Comparison of ENCODE assay signal across 15 mouse cellular contexts in genomic region chr11:83394802-83395439, GRCm38 (mm10). TPM values are rescaled to one million over a fixed set of nuclear protein-coding genes. Genes with fewer than 3 reads are reported as not detected.
DNase-seq lines count a peak whose midpoint lies in the region; ATAC-seq and TF ChIP-seq lines count a peak whose summit lies in the region.
"Had no signal": no experiment of that assay in that cellular context is flagged by ENCODE, and none has a peak within 500 bp of the region (broad histone marks: within the 10 kb centered on the region; RNA-seq: fewer than 3 reads in every experiment).

No protein-coding gene starts in this region.

- no peak overlapping the region for H3K4me2 ChIP-seq in hindbrain, embryonic 14.5 days (replicated peaks)
- H3K4me2 ChIP-seq in hindbrain, postnatal 0 days (ENCODE audit: low read depth, low read length), result no peak overlapping the region

- H3K9ac ChIP-seq in hindbrain, embryonic 14.5 days, result no peak overlapping the region
- H3K9ac ChIP-seq in hindbrain, postnatal 0 days (replicated peaks; ENCODE audit: low read length), result no peak overlapping the region
- H3K9ac ChIP-seq: liver, postnatal 0 days had no signal

- peaks cover 80% of the 10 kb centered on the region for H3K36me3 ChIP-seq in hindbrain, embryonic 10.5 days
- peaks cover 86% of the 10 kb centered on the region for H3K36me3 ChIP-seq in hindbrain, embryonic 14.5 days (replicated peaks; ENCODE audit: control insufficient read depth, insufficient read depth)
- H3K36me3 ChIP-seq in hindbrain, postnatal 0 days (ENCODE audit: insufficient read depth, low read length), result peaks cover 49% of the 10 kb centered on the region
- H3K36me3 ChIP-seq in thymus, adult 2 months (ENCODE audit: control insufficient read depth, insufficient read depth, low read length), result peaks cover 38% of the 10 kb centered on the region

- 30% methylated on average over 6 of the region's 6 CpGs for WGBS in hindbrain, embryonic 10.5 days
- WGBS in hindbrain, embryonic 14.5 days, result 11% methylated on average over 6 of the region's 6 CpGs
- WGBS in hindbrain, postnatal 0 days, result 12% methylated on average over 6 of the region's 6 CpGs
- WGBS in thymus, adult 2 months, result 91% methylated on average over 6 of the region's 6 CpGs

- no peak overlapping the region for H3K4me3 ChIP-seq in hindbrain, embryonic 10.5 days
- no peak overlapping the region for H3K4me3 ChIP-seq in hindbrain, embryonic 14.5 days (replicated peaks; ENCODE audit: low read length)
- H3K4me3 ChIP-seq in hindbrain, postnatal 0 days (ENCODE audit: low read length), result no peak overlapping the region
- no peak overlapping the region for H3K4me3 ChIP-seq in thymus, adult 2 months (ENCODE audit: control insufficient read depth, insufficient read depth, low read length)
- H3K4me3 ChIP-seq: gastrocnemius, adult 2 months had no signal

- H3K9me3 ChIP-seq in hindbrain, embryonic 10.5 days, result no peaks in the 10 kb centered on the region
- H3K9me3 ChIP-seq in hindbrain, embryonic 14.5 days (ENCODE audit: control insufficient read depth, low read length), result no peaks in the 10 kb centered on the region
- no peaks in the 10 kb centered on the region for H3K9me3 ChIP-seq in hindbrain, postnatal 0 days (ENCODE audit: low read length)

- TF ChIP-seq POLR2A in thymus, adult 2 months (IDR thresholded peaks at IDR 0.05; ENCODE audit: control insufficient read depth, extremely low read depth, insufficient read depth, low read length, poor library complexity), result no peak

- no peaks in the 10 kb centered on the region for H3K27me3 ChIP-seq in hindbrain, embryonic 10.5 days (ENCODE audit: insufficient read depth, poor library complexity, severe bottlenecking)
- no peaks in the 10 kb centered on the region for H3K27me3 ChIP-seq in hindbrain, embryonic 14.5 days (ENCODE audit: control insufficient read depth, insufficient read depth, low read length)
- no peaks in the 10 kb centered on the region for H3K27me3 ChIP-seq in hindbrain, postnatal 0 days (ENCODE audit: insufficient read depth, low read length)
- H3K27me3 ChIP-seq in thymus, adult 2 months (ENCODE audit: control insufficient read depth, insufficient read depth, low read length), result no peaks in the 10 kb centered on the region

- H3K4me1 ChIP-seq in hindbrain, embryonic 10.5 days (replicated peaks), result peaks cover 18% of the 10 kb centered on the region
- no peaks in the 10 kb centered on the region; the same call in 1 of the 2 replicates for H3K4me1 ChIP-seq in hindbrain, embryonic 14.5 days (replicated peaks; ENCODE audit: control insufficient read depth, insufficient read depth, low read length)
- H3K4me1 ChIP-seq in hindbrain, postnatal 0 days (ENCODE audit: insufficient read depth, low read length), result no peaks in the 10 kb centered on the region
- no peaks in the 10 kb centered on the region for H3K4me1 ChIP-seq in thymus, adult 2 months (replicated peaks; ENCODE audit: control insufficient read depth, insufficient read depth, low read length)

- TF ChIP-seq CTCF in hindbrain, postnatal 0 days (IDR thresholded peaks at IDR 0.05; ENCODE audit: low read depth), result no peak
- no peak for TF ChIP-seq CTCF in thymus, adult 2 months (IDR thresholded peaks at IDR 0.05; ENCODE audit: borderline replicate concordance, control insufficient read depth, extremely low read depth, insufficient read depth, low read length, poor library complexity)

- no peak overlapping the region for H3K27ac ChIP-seq in hindbrain, embryonic 10.5 days
- H3K27ac ChIP-seq in hindbrain, embryonic 14.5 days, result no peak overlapping the region
- H3K27ac ChIP-seq in hindbrain, postnatal 0 days, result peak overlapping the region; percentile 27; the same call in 1 of the 2 replicates
- H3K27ac ChIP-seq in thymus, adult 2 months (ENCODE audit: control insufficient read depth, insufficient read depth, low read length), result no peak overlapping the region
- H3K27ac ChIP-seq: gastrocnemius, adult 2 months had no signal

- DNase-seq in hindbrain, embryonic 10.5 days (ENCODE audit: low spot score), result peak; percentile 35
- DNase-seq in hindbrain, embryonic 14.5 days (ENCODE audit: low spot score), result no peak
- peak; percentile 17 for DNase-seq in ZHBTc4 (ENCODE audit: low read depth, low spot score)
- peak; percentile 43 for DNase-seq in brain, embryonic 18.5 days (ENCODE audit: low read depth, low spot score)
- peak; percentile 65 for DNase-seq in hindbrain, postnatal 0 days (ENCODE audit: low spot score)
- DNase-seq in thymus, adult 2 months, result no peak
- DNase-seq in testis, postnatal 14 days (ENCODE audit: low spot score), result no peak
- DNase-seq: gastrocnemius, adult 2 months; kidney, adult 8-10 months; liver, postnatal 0 days had no signal

- ATAC-seq in hindbrain, embryonic 14.5 days (ENCODE audit: low FRiP score), result no peak
- peak; percentile 27; the same call in 1 of the 2 replicates for ATAC-seq in hindbrain, postnatal 0 days
- ATAC-seq: liver, postnatal 0 days had no signal

RNA-seq across cellular contexts. Expression of gene Rasl10b, which starts 14.0 kb away (rescaled TPM):
- polyA plus RNA-seq in hindbrain, embryonic 10.5 days (2016; fragmentation: Nextera tagmentation; extraction: Ambion mirVana), result 4.3 and 11.1 TPM in 2 replicates
- 27.1 and 28.6 TPM in 2 replicates for polyA plus RNA-seq in hindbrain, embryonic 14.5 days (2014; fragmentation: Nextera tagmentation; extraction: Ambion mirVana)
- 122 and 128 TPM in 2 replicates for total RNA-seq in hindbrain, postnatal 0 days (2014; rRNA removed)
- 42.2 and 44.6 TPM in 2 replicates for polyA plus RNA-seq in hindbrain, postnatal 0 days (2015; fragmentation: Nextera tagmentation; extraction: Ambion mirVana)
- 1.2 and 5.3 TPM in 2 replicates for polyA plus RNA-seq in thymus, adult 2 months (2012; rRNA removed)
- polyA plus RNA-seq: liver, postnatal 0 days had no signal

RNA-seq across cellular contexts. Expression of gene Gas2l2, which starts 34.3 kb away (rescaled TPM):
- polyA plus RNA-seq in hindbrain, embryonic 10.5 days (2016; fragmentation: Nextera tagmentation; extraction: Ambion mirVana), result 0.27 and 0.39 TPM in 2 replicates
- 0.97 and 1.5 TPM in 2 replicates for polyA plus RNA-seq in hindbrain, embryonic 14.5 days (2014; fragmentation: Nextera tagmentation; extraction: Ambion mirVana)
- total RNA-seq in hindbrain, postnatal 0 days (2014; rRNA removed), result 0.14 and 1.0 TPM in 2 replicates
- 0.69 and 1.4 TPM in 2 replicates for polyA plus RNA-seq in hindbrain, postnatal 0 days (2015; fragmentation: Nextera tagmentation; extraction: Ambion mirVana)
- 0.10 and 0.12 TPM in 2 replicates for polyA plus RNA-seq in thymus, adult 2 months (2012; rRNA removed)
- total RNA-seq: gastrocnemius, adult 2 months; heart, postnatal 10 days; neutrophil, adult 5-6 weeks had no signal
- polyA plus RNA-seq: limb, embryonic 11.5 days; liver, postnatal 0 days; testis, adult 2 months had no signal

RNA-seq across cellular contexts. Expression of gene 1700020L24Rik, which starts 42.6 kb away (rescaled TPM):
- polyA plus RNA-seq in hindbrain, embryonic 10.5 days (2016; fragmentation: Nextera tagmentation; extraction: Ambion mirVana), result 0.97 TPM in 1 of 2 replicates, not detected in the other
- 0.39 and 0.60 TPM in 2 replicates for polyA plus RNA-seq in hindbrain, embryonic 14.5 days (2014; fragmentation: Nextera tagmentation; extraction: Ambion mirVana)
- 0.37 and 4.8 TPM in 2 replicates for total RNA-seq in hindbrain, postnatal 0 days (2014; rRNA removed)
- 0.65 and 1.4 TPM in 2 replicates for polyA plus RNA-seq in hindbrain, postnatal 0 days (2015; fragmentation: Nextera tagmentation; extraction: Ambion mirVana)
- polyA plus RNA-seq in thymus, adult 2 months (2012; rRNA removed), result 1.9 and 2.0 TPM in 2 replicates
- total RNA-seq: gastrocnemius, adult 2 months; heart, postnatal 10 days; layer of hippocampus, postnatal 25 days had no signal

Comparison
In these comparisons a context has a peak if more than half of its experiments do, and no peak if none do; other contexts are left out.
1. DNase-seq: peak in hindbrain, embryonic 10.5 days (single experiment), ZHBTc4 (single experiment), brain, embryonic 18.5 days (single experiment) and hindbrain, postnatal 0 days (single experiment); none in hindbrain, embryonic 14.5 days (single experiment), thymus, adult 2 months (single experiment) and testis, postnatal 14 days (single experiment).